Mouse (Mus musculus): ENCODE measurements around the gene Ccdc28b. TPM values are rescaled to one million over a fixed set of nuclear protein-coding genes. Genes with fewer than 3 reads are reported as not detected.
A peak's percentile ranks its signal among the peaks of the same experiment; 100 is the strongest.

Ccdc28b gene
- total RNA-seq, 2 experiments from 2014 or later: 50.9 to 67.0 TPM

DNA sequence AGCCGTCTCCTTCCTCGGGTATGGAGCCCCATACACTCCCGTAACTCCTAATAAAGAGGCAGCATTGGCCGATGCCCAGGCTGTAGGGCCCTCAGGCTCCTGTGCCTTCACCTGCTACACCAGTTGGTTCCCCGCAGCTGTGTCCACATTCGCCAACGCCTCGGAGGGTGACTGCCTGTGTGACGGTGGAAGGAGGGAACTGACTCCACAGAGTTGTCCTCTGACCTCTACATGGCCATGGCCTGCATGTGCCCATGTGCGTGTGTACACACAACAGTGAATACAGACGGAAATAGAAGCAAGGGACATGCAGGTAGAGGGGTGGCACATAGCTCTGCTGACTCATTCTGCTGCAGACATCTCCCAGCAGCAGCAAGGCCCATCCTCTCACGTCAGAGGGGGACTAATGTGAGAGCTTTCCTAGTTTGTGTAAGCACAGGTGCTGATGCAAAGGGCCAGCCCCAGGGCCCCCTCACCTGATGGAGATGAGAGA lies 14.6 kb downstream of the Ccdc28b start:
- no peak for TF ChIP-seq CTCF (IDR thresholded peaks at IDR 0.05)
- Histone ChIP-seq H3K4me3 (no peak overlapping the region), H3K27ac (no peak overlapping the region; the same call in 1 of the 2 replicates)
- intact Hi-C loops (cut with DNase I): loop anchor here (5.0 kb wide), 1 partner anchor 117 kb away; the partner anchor contains the start of genes Fam229a and Tssk3
- DNase-seq (ENCODE audit: extremely low spot score in 1 of 2, low spot score in 2 of 2): no peak

DNA sequence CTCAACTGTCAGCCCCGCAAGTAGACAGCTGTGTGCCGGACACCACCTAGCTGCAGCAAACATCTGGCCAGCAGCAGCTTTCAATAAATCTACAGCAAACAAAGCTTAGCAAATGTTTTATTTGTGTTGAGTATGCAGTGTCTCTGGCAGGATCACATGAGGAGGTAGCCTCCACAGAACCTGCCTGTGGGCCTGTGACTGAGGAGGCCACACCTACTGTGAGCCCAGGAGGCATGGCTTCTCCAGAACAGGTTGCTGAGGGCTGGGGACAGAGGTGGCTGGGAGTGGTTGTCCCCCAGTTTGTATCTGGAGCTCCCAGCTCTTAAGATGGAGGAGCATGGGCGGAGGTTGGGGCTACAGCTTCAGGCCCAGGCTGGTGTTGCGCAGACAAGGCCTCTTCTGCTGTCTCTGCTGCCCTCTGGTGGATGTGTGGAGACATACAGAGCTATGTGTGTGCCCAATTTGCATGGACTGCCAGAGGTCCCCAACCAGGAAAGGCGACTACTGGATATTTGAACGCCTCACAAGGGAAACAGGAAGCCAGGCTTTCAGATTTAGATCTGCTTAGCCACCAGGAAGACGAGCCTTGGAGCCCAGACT lies 15.2 kb downstream of the Ccdc28b start:
- Histone ChIP-seq H3K4me3 (no peak overlapping the region), H3K27ac (peak overlapping the region; percentile 79)
- TF ChIP-seq CTCF (IDR thresholded peaks at IDR 0.05): peak; percentile 88
- intact Hi-C loops (cut with DNase I): loop anchor here (5.0 kb wide), 1 partner anchor 116 kb away; the partner anchor contains the start of genes Fam229a and Tssk3
- peak; percentile 72 to 79 for DNase-seq (ENCODE audit: extremely low spot score in 1 of 2, low spot score in 2 of 2)

GRCm38 (mm10) chr4:129600233-129601158 lies 23.3 kb downstream of the Ccdc28b start, which contains the start of the genes Eif3i and Tmem234:
Gene Eif3i (minus strand): TSS chr4:129600648.
Gene Tmem234 (plus strand): TSS chr4:129600668.
- intact Hi-C loops (cut with DNase I): no loop called here
- peak; percentile 81 to 84 for DNase-seq (ENCODE audit: extremely low spot score in 1 of 2, low spot score in 2 of 2)
- Histone ChIP-seq H3K27ac (peak within 1 kb of the TSS; percentile 76), H3K4me3 (peak within 1 kb of the TSS; percentile 87)
- TF ChIP-seq CTCF (IDR thresholded peaks at IDR 0.05): no peak; the same call in 1 of the 2 replicates

- TF ChIP-seq CTCF (IDR thresholded peaks at IDR 0.05): no peak
- intact Hi-C loops (cut with DNase I): no loop called here
- Histone ChIP-seq H3K27ac (no peak overlapping the region), H3K4me3 (no peak overlapping the region)
- DNase-seq (ENCODE audit: extremely low spot score in 1 of 2, low spot score in 2 of 2): no peak
These were observed 34.9 kb downstream of the Ccdc28b start for GRCm38 (mm10) chr4:129588865-129589264.

GRCm38 (mm10) chr4:129586943-129587342 lies 36.8 kb downstream of the Ccdc28b start:
- intact Hi-C loops (cut with DNase I): no loop called here
- H3K27ac ChIP-seq: no peak overlapping the region
- TF ChIP-seq CTCF (IDR thresholded peaks at IDR 0.05): no peak
- no peak for DNase-seq (ENCODE audit: extremely low spot score in 1 of 2, low spot score in 2 of 2)
- H3K4me3 ChIP-seq: no peak overlapping the region

GRCm38 (mm10) chr4:129585773-129586172 lies 38.0 kb downstream of the Ccdc28b start:
- DNase-seq (ENCODE audit: extremely low spot score in 1 of 2, low spot score in 2 of 2): no peak
- Histone ChIP-seq H3K4me3 (no peak overlapping the region), H3K27ac (no peak overlapping the region)
- TF ChIP-seq CTCF (IDR thresholded peaks at IDR 0.05): no peak
- intact Hi-C loops (cut with DNase I): no loop called here

DNA sequence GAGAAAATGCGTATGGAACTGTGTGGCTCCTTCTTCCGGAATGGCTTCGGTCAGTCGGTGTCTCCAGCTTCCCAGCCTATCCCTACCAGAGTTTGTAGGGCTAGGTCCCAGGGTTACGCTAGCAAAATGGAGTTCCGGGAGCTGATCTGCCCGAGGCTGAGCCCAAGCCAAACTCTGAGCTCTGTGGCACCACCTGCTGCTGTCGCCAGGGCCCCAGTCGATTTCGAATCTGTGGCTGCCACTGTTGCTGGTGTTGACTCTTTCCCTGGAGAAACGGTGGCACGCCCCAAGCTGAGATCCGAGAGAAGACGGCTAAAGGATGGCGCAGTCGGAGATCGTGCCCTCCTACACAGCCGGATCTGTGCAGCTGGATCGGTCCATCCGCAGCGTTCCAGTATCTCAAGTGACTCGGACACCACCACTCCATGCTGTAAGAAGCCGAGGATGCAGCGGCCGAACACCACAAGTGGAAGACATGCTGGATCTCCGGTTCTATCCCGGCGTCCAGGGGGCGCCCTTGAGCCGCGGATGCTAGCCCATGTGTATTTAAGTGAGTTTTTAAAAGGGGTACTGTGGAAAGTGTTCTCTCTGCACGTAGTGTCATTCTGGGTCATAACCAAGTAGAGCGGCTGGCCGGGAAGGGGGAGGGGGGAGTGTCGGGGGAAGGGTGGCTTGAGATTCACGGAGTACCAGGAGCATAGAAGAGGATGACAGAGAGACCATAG lies 38.7 kb downstream of the Ccdc28b start:
- DNase-seq (ENCODE audit: extremely low spot score in 1 of 2, low spot score in 2 of 2): peak; percentile 78 to 79
- Histone ChIP-seq H3K27ac (peak overlapping the region; percentile 66), H3K4me3 (peak overlapping the region; percentile 45)
- TF ChIP-seq CTCF (IDR thresholded peaks at IDR 0.05): peak; percentile 75
- intact Hi-C loops (cut with DNase I): no loop called here

- intact Hi-C loops (cut with DNase I): no loop called here
- no peak for DNase-seq (ENCODE audit: extremely low spot score in 1 of 2, low spot score in 2 of 2)
- Histone ChIP-seq H3K27ac (no peak overlapping the region), H3K4me3 (peak overlapping the region; percentile 45; the same call in 1 of the 2 replicates)
- no peak for TF ChIP-seq CTCF (IDR thresholded peaks at IDR 0.05)
These were observed 39.4 kb downstream of the Ccdc28b start for GRCm38 (mm10) chr4:129584370-129584769.

- H3K4me3 ChIP-seq: no peak overlapping the region
- intact Hi-C loops (cut with DNase I): no loop called here
- no peak overlapping the region for H3K27ac ChIP-seq
- DNase-seq (ENCODE audit: extremely low spot score in 1 of 2, low spot score in 2 of 2): no peak
- no peak; the same call in 1 of the 2 replicates for TF ChIP-seq CTCF (IDR thresholded peaks at IDR 0.05)
These were observed 41.5 kb downstream of the Ccdc28b start for GRCm38 (mm10) chr4:129582251-129582650.

- H3K4me3 ChIP-seq: no peak overlapping the region
- H3K27ac ChIP-seq: no peak overlapping the region
- intact Hi-C loops (cut with DNase I): no loop called here
- no peak for TF ChIP-seq CTCF (IDR thresholded peaks at IDR 0.05)
- no peak for DNase-seq (ENCODE audit: extremely low spot score in 1 of 2, low spot score in 2 of 2)
These were observed 43.4 kb downstream of the Ccdc28b start for GRCm38 (mm10) chr4:129580347-129580746.

GRCm38 (mm10) chr4:129578466-129578865 lies 45.3 kb downstream of the Ccdc28b start, which contains the start of gene Fam167b:
Gene Fam167b (minus strand): TSS chr4:129578549.
- Histone ChIP-seq H3K4me3 (no peak within 1 kb of the TSS), H3K27ac (no peak within 1 kb of the TSS)
- intact Hi-C loops (cut with DNase I): no loop called here
- TF ChIP-seq CTCF (IDR thresholded peaks at IDR 0.05): no peak
- no peak for DNase-seq (ENCODE audit: extremely low spot score in 1 of 2, low spot score in 2 of 2)
